Comparison of ENCODE assay signal across 9 mouse cellular contexts in the genomic region with DNA sequence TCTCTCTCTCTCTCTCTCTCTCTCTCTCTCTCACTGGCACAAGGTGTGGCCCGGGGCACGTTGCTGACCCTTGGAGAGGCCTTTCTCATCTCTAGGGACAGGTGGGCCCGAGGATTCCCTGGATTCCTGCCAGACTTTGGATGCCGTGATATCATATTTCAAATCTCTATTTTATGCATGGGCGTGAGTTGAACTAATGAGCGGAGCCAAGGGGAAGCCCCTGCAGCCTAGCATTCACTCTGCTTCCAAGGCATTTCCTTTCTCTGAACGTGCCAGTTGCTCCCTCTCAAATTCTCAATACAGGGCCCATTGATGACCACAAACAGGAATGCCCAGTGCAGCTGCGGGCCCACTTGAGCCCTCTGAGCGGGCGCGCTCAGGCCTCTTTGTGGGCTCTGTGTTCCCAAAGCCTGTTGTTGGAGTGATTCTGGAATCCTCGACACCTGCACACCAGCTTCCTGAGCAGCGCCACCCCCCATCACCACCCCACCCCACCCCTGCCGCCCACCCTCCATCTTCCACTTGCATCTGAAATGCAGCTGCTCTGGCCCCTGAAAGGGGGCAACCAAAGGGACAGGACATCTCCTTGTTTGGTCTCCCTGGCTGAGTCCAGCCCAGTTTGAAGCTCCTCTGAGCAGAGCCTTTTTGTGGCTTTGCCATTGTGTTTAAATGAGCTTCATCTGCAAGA.
DNase-seq lines count a peak whose midpoint lies in the region; ATAC-seq and TF ChIP-seq lines count a peak whose summit lies in the region.
"Had no signal": no experiment of that assay in that cellular context is flagged by ENCODE, and none has a peak within 500 bp of the region (broad histone marks: within the 10 kb centered on the region; RNA-seq: fewer than 3 reads in every experiment).

No protein-coding gene starts in this region.

- peak; percentile 60 for DNase-seq in thymus, postnatal 4 days
- DNase-seq in thymus, postnatal 0 days (ENCODE audit: low spot score): no peak
- no peak for DNase-seq in kidney, adult 2 months
- DNase-seq in spleen, postnatal 10 days (ENCODE audit: low spot score in 2 of 2): no peak
- DNase-seq: heart, postnatal 36 days had no signal

- H3K4me3 ChIP-seq in forebrain, embryonic 12.5 days (replicated peaks): no peak overlapping the region
- no peak overlapping the region for H3K4me3 ChIP-seq in limb, embryonic 13.5 days
- H3K4me3 ChIP-seq in kidney, adult 2 months (ENCODE audit: insufficient read depth, low read depth, low read length): no peak overlapping the region
- H3K4me3 ChIP-seq: layer of hippocampus, adult 2 months had no signal

- ATAC-seq in forebrain, embryonic 12.5 days (ENCODE audit: low FRiP score): peak; percentile 79
- ATAC-seq in limb, embryonic 13.5 days (ENCODE audit: low FRiP score, low read depth): peak; percentile 75
- no peak for ATAC-seq in frontal cortex, adult (ENCODE audit: low TSS enrichment)

- peaks cover 9% of the 10 kb centered on the region for H3K4me1 ChIP-seq in forebrain, embryonic 12.5 days
- peaks cover 21% of the 10 kb centered on the region for H3K4me1 ChIP-seq in limb, embryonic 13.5 days
- H3K4me1 ChIP-seq in kidney, adult 2 months (ENCODE audit: control insufficient read depth, insufficient read depth, low read length): no peaks in the 10 kb centered on the region; the same call in 1 of the 2 replicates

- TF ChIP-seq CTCF in kidney, adult 2 months (conservative IDR thresholded peaks at IDR 0.05; ENCODE audit: insufficient read depth, insufficient read length, low read depth, low read length): no peak

- H3K9me3 ChIP-seq in forebrain, embryonic 12.5 days: no peaks in the 10 kb centered on the region
- H3K9me3 ChIP-seq in limb, embryonic 13.5 days: no peaks in the 10 kb centered on the region

- TF ChIP-seq POLR2A in kidney, adult 2 months (IDR thresholded peaks at IDR 0.05; ENCODE audit: low read depth, low read length): no peak

- WGBS in forebrain, embryonic 12.5 days: 34% methylated on average over 14 of the region's 14 CpGs
- 22% methylated on average over 14 of the region's 14 CpGs for WGBS in limb, embryonic 13.5 days
- 66% methylated on average over 14 of the region's 14 CpGs for WGBS in kidney, adult 2 months

- H3K27me3 ChIP-seq in forebrain, embryonic 12.5 days: no peaks in the 10 kb centered on the region
- H3K27me3 ChIP-seq in limb, embryonic 13.5 days: no peaks in the 10 kb centered on the region
- H3K27me3 ChIP-seq in kidney, adult 2 months (replicated peaks; ENCODE audit: control insufficient read depth, insufficient read depth, low read length): no peaks in the 10 kb centered on the region

- H3K27ac ChIP-seq in forebrain, embryonic 12.5 days: peak overlapping the region; percentile 36; the same call in 1 of the 2 replicates
- H3K27ac ChIP-seq in limb, embryonic 13.5 days: no peak overlapping the region
- no peak overlapping the region for H3K27ac ChIP-seq in kidney, adult 2 months (ENCODE audit: insufficient read depth, low read depth, low read length)
- H3K27ac ChIP-seq: layer of hippocampus, adult 2 months had no signal

- H3K4me2 ChIP-seq in forebrain, embryonic 12.5 days: no peak overlapping the region; the same call in 1 of the 2 replicates
- peak overlapping the region; percentile 35 for H3K4me2 ChIP-seq in limb, embryonic 13.5 days (replicated peaks)

- no peak overlapping the region for H3K9ac ChIP-seq in forebrain, embryonic 12.5 days
- H3K9ac ChIP-seq in limb, embryonic 13.5 days: no peak overlapping the region

- no peaks in the 10 kb centered on the region for H3K36me3 ChIP-seq in forebrain, embryonic 12.5 days (replicated peaks)
- no peaks in the 10 kb centered on the region for H3K36me3 ChIP-seq in limb, embryonic 13.5 days
- H3K36me3 ChIP-seq in kidney, adult 2 months (ENCODE audit: control insufficient read depth, insufficient read depth, low read length): no peaks in the 10 kb centered on the region
